Mouse (Mus musculus) gastrocnemius, postnatal 14 days (tissue): ENCODE data around the gene Irx1. TPM values are rescaled to one million over a fixed set of nuclear protein-coding genes. Genes with fewer than 3 reads are reported as not detected.

Experiments
- DNase-seq: peaks from one replicate; pipeline ENCODE4 v3.0.0; 2021; ENCODE audit warnings: mixed read lengths
- intact Hi-C: fragments of 180-260 bp; cut with DNase I; formaldehyde crosslinking; loops from one replicate; pipeline ENCODE4 v1.15.1; 2025; ENCODE audit warnings: low total_unique reads
- total RNA-seq, 2 experiments: library from RNA; stranded (reverse); gene quantifications; 2 replicates each; pipeline ENCODE4 v1.2.3; 2021

The Irx1 gene
- total RNA-seq, 2 experiments from 2014 or later = 0.18 TPM; not detected in 1

DNA sequence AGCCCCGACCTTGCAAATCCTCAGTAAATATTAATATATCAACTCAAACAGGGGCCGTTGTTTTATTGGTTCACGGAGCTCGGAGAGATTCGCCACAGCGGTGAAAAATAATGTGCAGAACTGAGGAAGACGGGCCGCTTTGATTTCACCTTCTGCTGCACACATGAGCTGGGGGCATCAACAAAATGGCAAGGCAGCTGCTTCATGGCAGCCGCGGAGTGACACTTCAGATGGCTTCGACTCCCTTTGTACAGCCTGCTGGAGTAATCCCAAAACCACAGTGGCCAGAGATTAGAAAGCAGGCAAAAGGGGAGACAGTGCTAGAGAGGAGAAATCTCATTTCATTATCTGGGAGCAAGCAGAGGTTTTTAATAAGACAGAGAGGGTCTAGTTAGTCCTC lies 11.6 kb downstream of the Irx1 start:
- DNase-seq = no peak
- intact Hi-C loops = no loop called here

DNA sequence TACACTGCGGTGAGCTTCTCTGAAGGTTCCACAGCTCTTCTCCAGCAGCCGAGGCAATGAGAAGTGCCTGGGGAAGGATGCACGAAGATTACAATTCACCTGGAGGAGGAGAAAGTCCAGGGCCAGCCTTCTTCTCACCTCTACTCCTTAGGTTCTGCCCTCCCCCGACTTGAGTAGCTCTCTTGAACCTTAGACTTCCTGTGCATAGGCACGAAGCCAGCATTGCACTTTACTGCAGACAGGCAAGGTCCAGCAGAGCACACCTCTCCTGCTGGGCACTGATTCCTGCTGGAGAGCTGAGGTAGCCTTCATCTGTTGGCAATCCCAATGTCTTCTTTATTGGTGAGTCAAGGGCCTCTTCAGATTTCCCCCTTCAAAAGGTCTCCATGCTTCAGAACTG lies 13.7 kb downstream of the Irx1 start:
- DNase-seq = no peak
- intact Hi-C loops = no loop called here

DNA sequence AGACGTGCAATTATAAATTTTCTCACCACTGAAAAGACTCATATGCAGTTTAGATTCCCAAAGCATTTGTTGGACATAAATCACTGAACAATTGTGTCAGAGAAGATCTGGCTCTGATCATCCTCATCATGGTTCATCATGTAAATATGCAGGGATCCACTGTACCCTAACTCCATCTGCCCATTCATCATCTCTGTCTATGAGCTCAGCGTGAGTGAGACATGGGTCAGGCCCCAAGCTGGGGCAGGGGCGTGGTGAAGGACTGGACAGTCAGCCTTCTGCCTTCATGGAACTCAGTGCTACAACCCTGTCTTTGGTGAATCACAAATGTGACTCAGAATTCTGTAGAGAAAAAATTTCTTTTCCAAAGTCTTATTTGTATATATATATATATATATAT lies 53.2 kb downstream of the Irx1 start:
- DNase-seq = no peak
- intact Hi-C loops = no loop called here
